Mouse (Mus musculus) megakaryocyte progenitor cell, adult 5-6 weeks (primary cell): Measurements from ENCODE around the gene Srms. TPM values are rescaled to one million over a fixed set of nuclear protein-coding genes. Genes with fewer than 3 reads are reported as not detected.

Experiments
- ATAC-seq: replicated peaks from 2 replicates; pipeline ENCODE4 v1.8.0; 2016; ENCODE audit warnings: mild to moderate bottlenecking, moderate TSS enrichment, inconsistent platforms; ENCODE audit not compliant: poor library complexity
- total RNA-seq, 2 experiments: library from RNA; stranded (forward) in 1 of 2; stranded (reverse) in 1 of 2; fragments of 157-497, 149-512 nt in 1 of 2; fragments of 200-1000 nt in 1 of 2; gene quantifications; 2 replicates each; pipeline versions ENCODE4 v1.2.3 to v1.2.4; 2015 to 2017

Gene Srms
- total RNA-seq (2015): not detected in 2 replicates
- not detected in 2 replicates for total RNA-seq (2017)

- peak; percentile 82 for ATAC-seq
These were observed at the start of gene Srms for GRCm38 (mm10) chr2:181213021-181213445. Gene Srms, minus strand, starts transcription at chr2:181213185.

GRCm38 (mm10) chr2:181253248-181253647, 40.3 kb upstream of the Srms start:
- ATAC-seq: no peak

GRCm38 (mm10) chr2:181251841-181252240, 38.9 kb upstream of the Srms start:
- ATAC-seq: no peak

GRCm38 (mm10) chr2:181249217-181249616, 36.2 kb upstream of the Srms start:
- ATAC-seq: no peak

- no peak for ATAC-seq
These were observed 32.0 kb upstream of the Srms start for GRCm38 (mm10) chr2:181245031-181245430.

- ATAC-seq: peak; percentile 91
These were observed 30.9 kb upstream of the Srms start for GRCm38 (mm10) chr2:181243706-181244394.

GRCm38 (mm10) chr2:181242314-181242665, 29.3 kb upstream of the Srms start:
- ATAC-seq: no peak

- peak; percentile 81 for ATAC-seq
These were observed 28.8 kb upstream of the Srms start, which contains the start of gene Helz2 for GRCm38 (mm10) chr2:181241602-181242313. Gene Helz2, minus strand, starts transcription at chr2:181242027.

GRCm38 (mm10) chr2:181240806-181241440, 27.9 kb upstream of the Srms start:
- no peak for ATAC-seq

GRCm38 (mm10) chr2:181239261-181239660, 26.3 kb upstream of the Srms start:
- ATAC-seq: no peak

- no peak for ATAC-seq
These were observed 25.9 kb upstream of the Srms start for GRCm38 (mm10) chr2:181238861-181239260.

GRCm38 (mm10) chr2:181238091-181238610, 25.2 kb upstream of the Srms start:
- ATAC-seq: no peak

- no peak for ATAC-seq
These were observed 24.4 kb upstream of the Srms start for GRCm38 (mm10) chr2:181237251-181238014.

GRCm38 (mm10) chr2:181235681-181236566, 22.9 kb upstream of the Srms start:
- ATAC-seq: no peak

- ATAC-seq: no peak
These were observed 21.7 kb upstream of the Srms start for GRCm38 (mm10) chr2:181234680-181235079.

GRCm38 (mm10) chr2:181233443-181233842, 20.5 kb upstream of the Srms start:
- no peak for ATAC-seq

- ATAC-seq: no peak
These were observed 18.2 kb upstream of the Srms start for GRCm38 (mm10) chr2:181231171-181231570.

- ATAC-seq: no peak
These were observed 15.3 kb upstream of the Srms start for GRCm38 (mm10) chr2:181228335-181228734.

GRCm38 (mm10) chr2:181227122-181227521, 14.1 kb upstream of the Srms start:
- ATAC-seq: no peak

GRCm38 (mm10) chr2:181224994-181225393, 12.0 kb upstream of the Srms start:
- ATAC-seq: no peak
